Mouse (Mus musculus) urinary bladder, postnatal 4 days (tissue): ENCODE results near the gene Zfp560.
"Not testable (repeated sequence)": the region's sequence is repeated elsewhere in the genome, so short reads cannot be mapped to it uniquely, and the experiment has no call there.

Experiments used
- DNase-seq, 2 experiments: peaks; one replicate each; pipeline ENCODE4 v3.0.0; 2021 to 2022; ENCODE audit warnings: low spot score in 2 of 2

Gene Zfp560

DNA sequence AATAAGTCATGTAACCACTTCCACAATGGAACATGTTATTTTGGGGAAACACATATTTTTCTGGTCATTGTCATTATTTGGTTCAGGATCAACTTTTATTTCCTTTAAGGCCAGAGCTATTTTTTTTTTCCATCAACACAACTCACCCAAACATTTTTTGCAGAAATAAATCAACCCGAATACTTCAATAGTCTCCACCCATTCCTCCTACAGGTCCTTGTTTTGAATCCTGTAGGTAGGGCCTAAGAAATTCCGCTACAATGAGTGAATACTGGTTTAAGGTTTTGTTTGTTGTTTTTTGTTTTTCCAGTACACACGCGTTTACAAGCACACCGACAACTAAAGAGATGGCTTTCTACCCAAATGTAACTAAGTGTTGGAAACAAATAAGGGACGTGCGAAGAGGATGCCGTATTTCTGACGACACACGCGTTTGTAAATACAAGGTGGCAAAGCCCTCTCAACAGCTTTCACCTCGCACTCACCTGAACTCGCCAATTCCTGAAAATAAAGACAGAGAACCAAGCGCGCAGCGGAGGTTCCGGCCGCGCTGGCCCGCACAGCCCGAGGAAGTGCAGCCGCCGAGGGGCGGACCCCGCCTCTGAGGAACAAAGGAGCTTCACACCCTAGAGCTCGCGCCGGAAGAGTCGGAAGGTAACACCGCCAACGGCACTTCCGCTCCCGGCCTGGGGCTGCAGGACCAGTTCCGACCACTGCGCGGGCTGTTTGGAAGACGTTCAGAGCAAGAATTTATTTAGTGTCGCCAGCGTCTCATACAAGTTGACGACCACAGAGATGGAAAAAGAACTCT is at the start of gene Zfp560:
Gene Zfp560, minus strand, starts transcription at position 646 of the 811 bp plus-strand sequence.
- DNase-seq, result peak; percentile 86 to 91

DNA sequence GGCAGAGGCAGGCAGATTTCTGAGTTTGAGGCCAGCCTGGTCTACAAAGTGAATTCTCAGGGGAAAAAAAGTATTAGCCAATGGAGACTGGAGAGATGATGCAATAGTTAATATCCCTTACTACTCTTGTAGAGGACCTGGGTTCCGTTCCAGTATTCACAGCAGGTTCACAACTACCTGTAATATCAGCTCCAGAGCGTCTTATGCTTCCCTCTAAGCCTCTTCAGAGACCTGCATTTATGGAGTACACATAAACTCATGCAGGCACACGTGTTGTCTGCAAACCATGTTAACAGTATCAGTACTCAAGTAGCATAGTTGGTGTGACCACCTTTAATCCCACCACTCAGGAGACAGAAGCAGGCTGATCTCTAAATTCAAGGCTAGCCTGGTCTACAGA is 45.0 kb upstream of the Zfp560 start:
- no peak for DNase-seq

DNA sequence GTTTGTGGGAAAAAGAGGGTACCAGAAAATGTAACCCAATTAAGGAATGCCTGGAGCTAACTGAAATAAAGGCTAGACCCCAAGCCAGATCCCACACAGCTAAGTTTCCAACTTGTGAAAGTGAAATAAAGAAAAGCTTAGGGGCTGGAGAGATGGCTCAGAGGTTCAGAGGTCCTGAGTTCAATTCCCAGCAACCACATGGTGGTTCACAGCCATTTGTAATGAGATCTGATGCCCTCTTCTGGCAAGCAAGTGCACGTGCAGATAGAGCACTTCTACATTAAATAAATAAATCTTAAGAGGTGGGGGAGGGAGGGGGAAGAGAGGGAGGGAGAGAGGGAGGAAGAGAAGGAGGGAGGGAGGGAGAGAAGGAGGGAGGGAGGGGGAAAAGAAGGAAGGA is 26.5 kb upstream of the Zfp560 start:
- no peak for DNase-seq

DNA sequence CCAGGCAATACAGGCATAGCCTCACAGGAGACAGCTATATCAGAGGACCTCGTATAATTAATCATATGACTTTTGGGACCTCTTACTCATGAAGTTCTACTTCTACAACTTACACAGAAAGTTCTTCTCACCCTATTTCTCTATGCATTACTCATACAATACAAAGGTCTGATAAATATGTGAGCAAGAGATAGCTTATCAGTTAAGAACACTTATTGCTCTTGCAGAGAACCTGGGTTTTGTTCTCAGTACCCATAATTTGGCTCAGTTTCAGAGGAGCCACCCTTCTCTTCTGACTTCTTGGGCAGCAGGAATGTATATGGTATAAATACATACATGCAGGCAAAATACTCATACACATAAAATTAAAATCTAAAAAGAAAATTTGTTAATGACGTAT is 24.3 kb upstream of the Zfp560 start:
- no peak for DNase-seq

DNA sequence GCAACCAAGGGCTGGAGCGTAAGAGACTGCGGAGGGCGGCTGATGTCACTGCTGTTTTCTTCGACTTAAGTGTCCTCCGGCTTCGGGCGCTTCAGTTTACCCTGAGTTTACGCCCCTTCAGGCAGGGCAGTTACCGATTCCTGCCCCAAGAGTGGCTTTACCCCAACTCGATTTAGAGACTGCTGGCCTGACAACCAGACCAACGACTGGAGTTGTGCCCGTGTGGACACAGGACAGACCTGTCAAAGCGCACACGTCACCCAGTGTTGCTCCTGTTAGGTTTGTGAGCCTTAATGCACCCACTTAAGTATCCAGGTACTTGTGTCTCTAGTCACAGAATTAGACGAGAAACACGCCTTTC is 346 bp upstream of the Zfp560 start:
- DNase-seq, result no peak

DNA sequence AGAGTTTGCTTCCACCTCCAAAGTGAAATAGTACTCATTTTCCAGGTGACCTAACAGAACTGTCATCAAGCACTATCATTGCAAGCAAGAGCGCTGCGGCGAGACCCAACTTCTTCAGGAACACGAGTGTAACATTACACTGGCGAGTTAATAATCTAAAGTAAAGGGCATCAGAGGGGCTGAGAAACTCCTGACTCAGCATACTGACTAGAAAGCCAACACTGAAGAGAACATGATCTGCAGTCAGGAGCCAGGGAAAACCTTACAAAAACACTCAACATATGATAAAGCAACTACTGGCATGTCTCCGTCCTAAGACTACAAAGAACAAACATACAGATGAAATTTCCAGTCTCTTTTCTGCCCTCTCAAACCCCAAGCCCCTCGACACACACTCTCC is 1.3 kb downstream of the Zfp560 start:
- DNase-seq, result no peak

DNA sequence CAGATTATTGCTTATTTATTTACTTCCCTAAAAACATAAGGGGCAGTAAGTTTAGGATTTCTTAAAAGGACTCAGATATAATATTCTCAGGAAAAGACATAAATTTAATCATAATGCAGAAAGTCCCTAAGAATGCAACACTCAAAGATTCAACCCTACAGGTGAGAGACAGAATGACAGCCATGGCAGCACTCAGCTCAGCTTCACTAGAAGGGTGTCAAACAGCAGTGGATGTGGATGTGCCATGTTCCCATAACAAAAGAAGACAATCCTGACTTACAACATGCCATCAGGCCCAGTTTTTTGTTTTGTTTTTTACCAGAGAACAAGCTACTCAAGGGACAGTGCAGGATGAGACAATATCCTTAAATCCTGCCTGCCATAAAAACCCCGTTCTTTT is 10.3 kb downstream of the Zfp560 start:
- no peak for DNase-seq

DNA sequence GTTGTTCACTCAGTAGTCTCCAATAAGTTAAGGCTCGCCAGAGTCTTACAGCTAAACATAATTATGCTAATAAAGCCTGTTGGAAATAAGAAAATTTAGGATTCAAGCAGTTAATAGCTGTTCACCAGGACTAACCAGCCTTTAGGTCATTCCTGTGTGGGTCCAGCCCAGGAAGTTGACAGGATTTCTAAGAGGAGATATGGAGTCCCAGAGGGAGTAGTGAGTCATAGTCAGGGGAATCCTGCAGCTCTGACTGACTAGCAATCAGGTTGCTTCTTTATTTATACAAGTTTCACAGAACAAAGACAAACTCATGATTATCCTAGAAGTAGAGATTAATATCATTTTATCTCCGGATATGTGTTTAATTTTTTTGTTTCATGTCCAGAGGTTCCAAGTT is 17.7 kb downstream of the Zfp560 start:
- no peak for DNase-seq

DNA sequence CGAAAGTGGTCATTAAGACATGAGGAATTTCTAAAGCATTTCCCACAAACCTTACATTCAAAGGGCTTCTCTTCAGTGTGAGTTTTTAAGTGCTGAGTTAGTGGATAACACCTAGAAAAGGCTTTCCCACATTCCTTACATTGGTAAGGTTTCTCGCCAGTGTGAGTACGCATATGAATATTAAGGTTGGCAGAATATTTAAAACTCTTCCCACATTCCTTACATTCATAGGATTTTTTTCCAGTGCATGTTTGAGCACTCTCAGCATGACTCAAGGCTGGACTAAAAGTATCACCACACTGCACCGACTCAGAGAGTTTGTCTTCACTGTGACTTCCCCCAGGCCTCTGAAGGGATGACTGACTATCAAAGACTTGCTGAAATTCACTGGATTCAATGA is 36.5 kb downstream of the Zfp560 start:
- no peak for DNase-seq

DNA sequence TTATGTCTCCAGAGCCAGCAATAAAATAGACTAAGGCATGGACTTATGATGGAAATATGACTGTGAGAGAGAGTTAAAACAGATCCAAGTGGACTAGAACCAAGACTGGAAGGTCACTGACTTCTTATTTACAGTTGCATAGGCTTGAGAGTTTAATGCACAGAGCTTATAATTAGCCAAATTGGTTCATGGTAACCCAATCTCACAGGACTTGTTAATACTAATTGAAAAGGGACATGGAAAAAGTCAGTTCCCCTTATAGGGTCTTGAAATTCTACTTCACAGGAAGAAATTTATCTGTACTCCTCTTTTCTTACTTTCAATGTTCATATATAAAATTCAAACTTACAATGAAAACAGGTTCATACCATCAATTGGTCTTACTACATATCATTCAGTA is 49.0 kb downstream of the Zfp560 start, which contains the start of gene Olfr18:
Gene Olfr18, minus strand, starts transcription at position 101 of the 400 bp plus-strand sequence.
- no peak for DNase-seq

DNA sequence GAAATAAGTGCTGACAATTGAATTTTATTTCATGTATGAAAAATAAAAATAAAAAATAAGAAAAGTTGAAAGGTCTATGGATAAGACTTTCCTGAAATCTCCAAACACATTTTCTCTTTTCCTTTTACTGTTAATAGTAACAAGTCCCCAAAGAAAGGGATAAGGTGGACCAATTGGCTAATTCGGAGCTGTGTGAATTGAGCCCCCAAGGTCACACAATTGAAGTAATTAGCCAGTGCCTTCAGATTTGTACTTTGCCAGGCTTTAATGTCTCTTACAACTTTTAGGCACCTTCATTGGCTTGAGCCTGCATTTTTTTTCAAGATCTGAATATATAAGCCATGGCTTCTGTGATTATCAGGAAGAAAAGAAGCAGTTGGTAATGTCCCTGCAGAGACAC is 86.7 kb downstream of the Zfp560 start, which contains the start of gene Olfr873:
Gene Olfr873, plus strand, starts transcription at position 301 of the 400 bp plus-strand sequence.
- no peak for DNase-seq

DNA sequence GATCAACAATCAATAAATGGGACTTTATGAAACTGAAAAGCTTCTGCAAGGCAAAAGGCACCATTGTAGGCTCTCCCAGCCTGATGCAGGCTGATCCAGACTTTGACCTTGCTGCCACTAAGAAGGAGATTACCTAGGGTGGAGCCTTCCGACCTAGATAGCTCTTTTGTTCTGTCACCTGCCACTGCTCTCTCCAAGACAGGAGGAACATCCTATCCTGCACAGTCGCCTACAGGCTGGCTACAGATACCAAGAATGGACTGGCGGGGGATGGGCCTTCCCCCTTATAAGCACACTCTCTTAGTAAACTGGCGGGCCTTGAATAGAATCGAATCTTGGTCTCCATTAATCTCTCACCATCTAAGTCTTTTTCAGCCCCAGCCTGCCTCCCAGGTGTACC is 89.4 kb downstream of the Zfp560 start:
- DNase-seq, result not testable (repeated sequence)
